Mouse (Mus musculus): ENCODE data around the gene Dnase1l3. TPM values are rescaled to one million over a fixed set of nuclear protein-coding genes. Genes with fewer than 3 reads are reported as not detected.

The Dnase1l3 gene
- total and polyA plus RNA-seq, 2 experiments from 2014 or later, result 0.07 TPM; not detected in 1

- H3K4me1 ChIP-seq (ENCODE audit: insufficient read depth, low read length), result no peaks in the 10 kb centered on the region
- no peak for TF ChIP-seq CTCF (IDR thresholded peaks at IDR 0.05)
- peak overlapping the region; percentile 38; the same call in 1 of the 2 replicates for H3K27ac ChIP-seq (ENCODE audit: low read depth, low read length)
- H3K36me3 ChIP-seq (ENCODE audit: insufficient read depth, low read length), result peaks cover 44% of the 10 kb centered on the region
- no peaks in the 10 kb centered on the region for H3K27me3 ChIP-seq (ENCODE audit: insufficient read depth, low read length)
- H3K4me3 ChIP-seq (ENCODE audit: low read depth, low read length), result no peak overlapping the region
- WGBS, result 78% methylated on average over 3 of the region's 3 CpGs
- DNase-seq (ENCODE audit: low spot score) (no peak), ATAC-seq (ENCODE audit: low FRiP score) (0 out of 2 replicates have a peak, but pooled peaks have one; percentile 18)
- no peaks in the 10 kb centered on the region for H3K9me3 ChIP-seq (ENCODE audit: low read length)
- H3K4me2 ChIP-seq (ENCODE audit: low read depth, low read length, poor library complexity, severe bottlenecking), result no peak overlapping the region
- no peak overlapping the region for H3K9ac ChIP-seq (replicated peaks; ENCODE audit: low read length, poor library complexity, severe bottlenecking)
Measured at GRCm38 (mm10) chr14:7943801-7944135, 50.6 kb downstream of the Dnase1l3 start.

- DNase-seq (ENCODE audit: low spot score) (peak; percentile 56), ATAC-seq (ENCODE audit: low FRiP score) (peak; percentile 42; the same call in 1 of the 2 replicates)
- Histone ChIP-seq H3K27me3 (ENCODE audit: insufficient read depth, low read length) (no peaks in the 10 kb centered on the region), H3K9me3 (ENCODE audit: low read length) (no peaks in the 10 kb centered on the region), H3K27ac (ENCODE audit: low read depth, low read length) (no peak overlapping the region), H3K9ac (replicated peaks; ENCODE audit: low read length, poor library complexity, severe bottlenecking) (no peak overlapping the region), H3K4me2 (ENCODE audit: low read depth, low read length, poor library complexity, severe bottlenecking) (no peak overlapping the region), H3K4me1 (ENCODE audit: insufficient read depth, low read length) (no peaks in the 10 kb centered on the region), H3K36me3 (ENCODE audit: insufficient read depth, low read length) (peaks cover 39% of the 10 kb centered on the region), H3K4me3 (ENCODE audit: low read depth, low read length) (no peak overlapping the region)
- TF ChIP-seq CTCF (IDR thresholded peaks at IDR 0.05), result no peak
- 78% methylated on average over 7 of the region's 7 CpGs for WGBS
Measured at GRCm38 (mm10) chr14:7943101-7943800, 51.1 kb downstream of the Dnase1l3 start.

GRCm38 (mm10) chr14:7941413-7941812 is 53.0 kb downstream of the Dnase1l3 start:
- Histone ChIP-seq H3K4me3 (ENCODE audit: low read depth, low read length) (no peak overlapping the region), H3K4me2 (ENCODE audit: low read depth, low read length, poor library complexity, severe bottlenecking) (no peak overlapping the region), H3K9ac (replicated peaks; ENCODE audit: low read length, poor library complexity, severe bottlenecking) (no peak overlapping the region), H3K27me3 (ENCODE audit: insufficient read depth, low read length) (no peaks in the 10 kb centered on the region), H3K4me1 (ENCODE audit: insufficient read depth, low read length) (no peaks in the 10 kb centered on the region), H3K27ac (ENCODE audit: low read depth, low read length) (no peak overlapping the region), H3K9me3 (ENCODE audit: low read length) (no peaks in the 10 kb centered on the region), H3K36me3 (ENCODE audit: insufficient read depth, low read length) (peaks cover 38% of the 10 kb centered on the region)
- 83% methylated on average over 5 of the region's 5 CpGs for WGBS
- DNase-seq (ENCODE audit: low spot score) (no peak), ATAC-seq (ENCODE audit: low FRiP score) (no peak)
- no peak for TF ChIP-seq CTCF (IDR thresholded peaks at IDR 0.05)

DNA sequence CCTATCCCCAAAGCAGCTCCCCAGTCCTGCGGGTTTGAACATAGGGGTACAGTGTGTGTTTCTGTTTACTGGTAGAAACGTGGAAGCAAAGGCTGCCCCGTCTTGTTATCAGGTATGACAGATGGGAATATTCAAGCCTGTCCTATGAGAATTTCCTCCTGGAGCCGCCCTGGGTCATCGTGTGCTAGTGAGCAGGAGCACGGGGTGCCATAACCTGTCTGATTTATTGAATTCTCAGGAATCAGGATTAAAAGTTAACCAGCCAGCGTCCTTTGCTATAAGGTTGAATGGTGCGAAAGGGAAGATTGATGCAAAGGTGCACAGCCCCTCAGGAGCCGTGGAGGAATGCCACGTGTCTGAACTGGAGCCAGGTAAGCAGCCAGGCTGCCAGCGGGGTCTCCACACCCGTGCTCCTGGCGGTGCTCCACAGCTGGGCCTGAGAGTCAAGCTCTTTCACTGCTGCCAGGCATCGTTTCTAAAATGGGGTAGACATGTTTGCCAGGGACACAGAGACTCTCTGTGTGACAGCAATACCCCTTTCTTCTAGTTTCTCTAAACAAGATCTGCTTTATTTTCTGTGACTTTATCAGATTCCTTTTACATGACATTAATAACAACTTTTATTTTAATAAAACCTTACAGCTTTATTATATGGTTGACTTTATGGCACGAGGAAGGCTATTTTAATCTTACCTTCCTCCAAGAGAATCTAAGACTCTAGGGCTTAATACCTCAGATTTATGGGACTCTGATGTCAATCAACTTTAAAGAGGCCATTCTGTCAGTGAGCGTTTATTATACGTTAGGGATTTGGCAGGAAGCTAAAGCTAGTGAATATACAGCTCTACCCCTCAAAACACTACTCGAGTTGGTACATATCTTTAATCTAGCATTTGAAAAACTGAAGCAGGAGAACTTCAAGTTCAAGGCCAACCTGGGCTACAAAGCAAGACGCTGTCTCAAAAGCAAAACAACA is 55.3 kb downstream of the Dnase1l3 start:
- Histone ChIP-seq H3K4me3 (ENCODE audit: low read depth, low read length) (no peak overlapping the region), H3K9ac (replicated peaks; ENCODE audit: low read length, poor library complexity, severe bottlenecking) (no peak overlapping the region), H3K27me3 (ENCODE audit: insufficient read depth, low read length) (no peaks in the 10 kb centered on the region), H3K9me3 (ENCODE audit: low read length) (no peaks in the 10 kb centered on the region), H3K4me1 (ENCODE audit: insufficient read depth, low read length) (no peaks in the 10 kb centered on the region), H3K4me2 (ENCODE audit: low read depth, low read length, poor library complexity, severe bottlenecking) (no peak overlapping the region), H3K27ac (ENCODE audit: low read depth, low read length) (no peak overlapping the region), H3K36me3 (ENCODE audit: insufficient read depth, low read length) (peaks cover 34% of the 10 kb centered on the region)
- TF ChIP-seq CTCF (IDR thresholded peaks at IDR 0.05), result no peak
- 85% methylated on average over 19 of the region's 19 CpGs for WGBS
- ATAC-seq (ENCODE audit: low FRiP score) (no peak), DNase-seq (ENCODE audit: low spot score) (peak; percentile 31)

- H3K4me1 ChIP-seq (ENCODE audit: insufficient read depth, low read length), result no peaks in the 10 kb centered on the region
- H3K4me2 ChIP-seq (ENCODE audit: low read depth, low read length, poor library complexity, severe bottlenecking), result no peak overlapping the region
- H3K9ac ChIP-seq (replicated peaks; ENCODE audit: low read length, poor library complexity, severe bottlenecking), result no peak overlapping the region
- peaks cover 41% of the 10 kb centered on the region for H3K36me3 ChIP-seq (ENCODE audit: insufficient read depth, low read length)
- DNase-seq (ENCODE audit: low spot score) (peak; percentile 83), ATAC-seq (ENCODE audit: low FRiP score) (peak; percentile 56; the same call in 1 of the 2 replicates)
- 19% methylated on average over 17 of the region's 17 CpGs for WGBS
- no peak overlapping the region for H3K4me3 ChIP-seq (ENCODE audit: low read depth, low read length)
- H3K27ac ChIP-seq (ENCODE audit: low read depth, low read length), result no peak overlapping the region
- TF ChIP-seq CTCF (IDR thresholded peaks at IDR 0.05), result peak; percentile 78
- H3K27me3 ChIP-seq (ENCODE audit: insufficient read depth, low read length), result no peaks in the 10 kb centered on the region
- H3K9me3 ChIP-seq (ENCODE audit: low read length), result no peaks in the 10 kb centered on the region
Measured at GRCm38 (mm10) chr14:7937052-7937630, 57.2 kb downstream of the Dnase1l3 start.

Data from midbrain, postnatal 0 days (tissue).